Mouse (Mus musculus): ENCODE measurements at regions not wholly inside any gene's neighbourhood (a gene's known extent, or its start where the extent isn't known, plus 50 kb on each side); places are given as distances from the start of the nearest gene placed in this dataset.
A peak's percentile ranks its signal among the peaks of the same experiment; 100 is the strongest.
"Not testable (repeated sequence)": the region's sequence is repeated elsewhere in the genome, so short reads cannot be mapped to it uniquely, and the experiment has no call there.

- TF ChIP-seq CTCF (IDR thresholded peaks at IDR 0.05; ENCODE audit: borderline replicate concordance, extremely low read depth, insufficient read depth, insufficient read length): no peak
- no peak for TF ChIP-seq POLR2A (IDR thresholded peaks at IDR 0.05; ENCODE audit: borderline replicate concordance, extremely low read depth, insufficient read depth, insufficient read length, poor library complexity, severe bottlenecking)
- no peak for DNase-seq (ENCODE audit: low read depth)
Observed at GRCm38 (mm10) chr15:41983261-41983660, 1849.1 kb downstream of the 9330182O14Rik start.

DNA sequence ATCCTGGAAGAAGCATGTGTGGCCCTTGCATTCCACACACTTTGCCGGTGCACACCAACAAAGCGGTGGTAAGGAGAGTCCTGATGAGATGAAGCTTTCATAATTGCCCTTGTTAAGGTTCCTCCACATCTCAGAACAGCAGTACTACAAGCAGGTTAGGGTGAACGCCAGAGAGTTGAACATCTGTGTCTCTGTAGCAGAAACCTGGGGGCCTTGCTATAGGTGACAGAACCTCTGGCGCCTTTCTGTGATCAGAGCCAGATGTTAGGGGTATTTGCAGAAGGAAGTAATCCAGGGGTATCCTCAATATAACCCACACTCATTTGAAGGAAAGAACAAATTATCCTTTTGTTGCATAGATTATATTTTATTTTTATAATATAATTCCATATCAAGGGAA, 1850.1 kb downstream of the 9330182O14Rik start:
- TF ChIP-seq POLR2A (IDR thresholded peaks at IDR 0.05; ENCODE audit: borderline replicate concordance, extremely low read depth, insufficient read depth, insufficient read length, poor library complexity, severe bottlenecking) (no peak), CTCF (IDR thresholded peaks at IDR 0.05; ENCODE audit: borderline replicate concordance, extremely low read depth, insufficient read depth, insufficient read length) (no peak)
- DNase-seq (ENCODE audit: low read depth): no peak

- no peak for TF ChIP-seq CTCF (IDR thresholded peaks at IDR 0.05; ENCODE audit: borderline replicate concordance, extremely low read depth, insufficient read depth, insufficient read length)
- TF ChIP-seq POLR2A (IDR thresholded peaks at IDR 0.05; ENCODE audit: borderline replicate concordance, extremely low read depth, insufficient read depth, insufficient read length, poor library complexity, severe bottlenecking): no peak
- no peak for DNase-seq (ENCODE audit: low read depth)
Observed at GRCm38 (mm10) chr15:41986264-41986663, 1852.1 kb downstream of the 9330182O14Rik start.

- no peak for DNase-seq (ENCODE audit: low read depth)
- TF ChIP-seq CTCF (IDR thresholded peaks at IDR 0.05; ENCODE audit: borderline replicate concordance, extremely low read depth, insufficient read depth, insufficient read length) (no peak), POLR2A (IDR thresholded peaks at IDR 0.05; ENCODE audit: borderline replicate concordance, extremely low read depth, insufficient read depth, insufficient read length, poor library complexity, severe bottlenecking) (no peak)
Observed at GRCm38 (mm10) chr15:41989065-41989464, 1854.9 kb downstream of the 9330182O14Rik start.

DNA sequence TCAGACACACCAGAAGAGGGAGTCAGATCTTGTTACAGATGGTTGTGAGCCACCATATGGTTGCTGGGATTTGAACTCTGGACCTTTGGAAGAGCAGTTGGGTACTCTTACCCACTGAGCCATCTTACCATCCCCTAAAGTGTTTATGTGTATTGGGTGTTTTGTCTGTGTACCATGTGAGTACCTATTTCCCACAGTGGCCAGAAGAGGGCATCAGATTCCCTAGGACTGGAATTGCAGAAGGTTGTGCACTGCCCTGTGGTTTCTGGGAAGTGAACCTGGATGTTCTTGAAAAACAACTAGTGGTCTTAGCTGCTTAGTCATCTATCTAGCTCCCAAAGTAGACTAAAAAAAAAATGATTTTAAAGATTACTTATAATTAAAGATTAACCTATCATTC, 1857.7 kb downstream of the 9330182O14Rik start:
- no peak for DNase-seq (ENCODE audit: low read depth)
- no peak; the same call in 1 of the 2 replicates for TF ChIP-seq CTCF (IDR thresholded peaks at IDR 0.05; ENCODE audit: borderline replicate concordance, extremely low read depth, insufficient read depth, insufficient read length)
- TF ChIP-seq POLR2A (IDR thresholded peaks at IDR 0.05; ENCODE audit: borderline replicate concordance, extremely low read depth, insufficient read depth, insufficient read length, poor library complexity, severe bottlenecking): no peak

DNA sequence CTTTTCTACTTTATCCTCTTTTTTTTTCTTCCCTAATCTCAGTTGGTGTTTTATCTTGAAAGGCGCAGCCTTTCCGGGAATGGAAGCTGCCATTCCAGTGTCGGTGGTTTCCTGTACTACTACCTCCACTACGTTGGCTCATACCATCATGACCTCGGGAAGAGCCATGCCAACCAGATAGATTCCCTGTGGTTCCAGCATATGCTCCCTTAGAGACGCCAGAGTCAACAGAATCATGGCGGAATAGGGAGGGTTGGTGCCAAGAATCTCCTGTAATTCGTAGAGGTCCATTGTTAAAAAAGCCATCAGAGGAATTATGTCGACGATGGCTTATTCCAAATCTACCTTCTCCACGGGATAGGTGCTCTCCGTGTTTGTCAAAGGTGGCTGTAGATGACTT, 1898.1 kb downstream of the 9330182O14Rik start:
- not testable (repeated sequence) for DNase-seq (ENCODE audit: low read depth)

GRCm38 (mm10) chr15:42047088-42047976, 1913.2 kb downstream of the 9330182O14Rik start:
- TF ChIP-seq CTCF (IDR thresholded peaks at IDR 0.05; ENCODE audit: borderline replicate concordance, extremely low read depth, insufficient read depth, insufficient read length) (no peak), POLR2A (IDR thresholded peaks at IDR 0.05; ENCODE audit: borderline replicate concordance, extremely low read depth, insufficient read depth, insufficient read length, poor library complexity, severe bottlenecking) (no peak)
- DNase-seq (ENCODE audit: low read depth): peak; percentile 62

DNA sequence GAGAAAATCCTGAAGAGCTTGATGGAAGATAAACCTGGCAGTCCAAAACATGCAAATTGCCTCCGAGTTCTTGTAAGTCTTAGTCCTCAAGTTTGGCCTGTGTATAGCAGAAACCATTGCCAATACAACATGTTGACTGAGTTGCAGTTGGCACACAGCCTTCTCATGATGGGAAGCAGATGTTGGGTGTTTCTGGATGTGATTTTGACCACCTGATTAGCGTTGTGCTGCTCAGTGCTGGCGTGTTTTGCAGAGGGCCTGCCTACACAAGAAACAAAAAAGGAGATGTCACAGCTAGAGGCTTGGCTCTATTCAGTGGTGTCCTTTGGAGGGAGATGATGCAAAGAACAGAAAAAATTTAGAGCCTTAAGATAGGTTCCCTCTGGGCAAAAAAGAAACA, 1922.6 kb downstream of the 9330182O14Rik start:
- DNase-seq (ENCODE audit: low read depth): peak; percentile 59
- no peak for TF ChIP-seq CTCF (IDR thresholded peaks at IDR 0.05; ENCODE audit: borderline replicate concordance, extremely low read depth, insufficient read depth, insufficient read length)
- TF ChIP-seq POLR2A (IDR thresholded peaks at IDR 0.05; ENCODE audit: borderline replicate concordance, extremely low read depth, insufficient read depth, insufficient read length, poor library complexity, severe bottlenecking): no peak

DNA sequence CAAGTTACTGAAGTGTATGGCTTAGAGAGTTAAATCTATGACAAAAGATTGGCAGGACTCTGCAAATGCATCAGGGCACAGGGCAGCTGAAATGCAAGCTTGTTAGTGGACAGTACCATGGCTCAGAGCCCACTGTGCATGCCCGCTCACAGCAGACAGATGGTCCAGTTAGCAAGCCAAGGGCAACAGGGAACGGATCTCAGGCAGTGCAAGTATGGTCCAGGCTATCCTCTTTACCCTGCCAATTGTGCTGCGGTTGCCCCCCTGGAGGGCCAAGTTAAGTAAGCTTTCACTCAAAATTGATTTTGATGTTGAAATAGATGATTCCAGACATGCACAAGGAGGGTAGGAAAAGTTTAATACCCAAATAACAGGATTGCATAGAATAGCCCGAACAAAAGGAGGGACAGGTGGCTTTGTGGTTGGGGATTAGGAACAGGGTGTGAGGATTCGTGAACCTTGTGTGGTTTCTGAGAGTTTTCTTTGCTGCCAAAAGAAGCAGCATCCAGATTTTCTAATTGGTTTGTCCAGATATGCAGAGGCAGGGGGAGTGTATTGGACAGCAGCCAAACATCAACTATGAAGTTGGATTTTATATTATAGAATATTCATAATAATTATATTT, 1934.2 kb downstream of the 9330182O14Rik start:
- peak; percentile 84 for DNase-seq (ENCODE audit: low read depth)
- TF ChIP-seq POLR2A (IDR thresholded peaks at IDR 0.05; ENCODE audit: borderline replicate concordance, extremely low read depth, insufficient read depth, insufficient read length, poor library complexity, severe bottlenecking): no peak
- TF ChIP-seq CTCF (IDR thresholded peaks at IDR 0.05; ENCODE audit: borderline replicate concordance, extremely low read depth, insufficient read depth, insufficient read length): no peak

- peak; percentile 61 for DNase-seq (ENCODE audit: low read depth)
- TF ChIP-seq POLR2A (IDR thresholded peaks at IDR 0.05; ENCODE audit: borderline replicate concordance, extremely low read depth, insufficient read depth, insufficient read length, poor library complexity, severe bottlenecking) (no peak), CTCF (IDR thresholded peaks at IDR 0.05; ENCODE audit: borderline replicate concordance, extremely low read depth, insufficient read depth, insufficient read length) (no peak)
Observed at GRCm38 (mm10) chr15:42069072-42069471, 1934.9 kb downstream of the 9330182O14Rik start.

- TF ChIP-seq POLR2A (IDR thresholded peaks at IDR 0.05; ENCODE audit: borderline replicate concordance, extremely low read depth, insufficient read depth, insufficient read length, poor library complexity, severe bottlenecking) (no peak), CTCF (IDR thresholded peaks at IDR 0.05; ENCODE audit: borderline replicate concordance, extremely low read depth, insufficient read depth, insufficient read length) (no peak)
- DNase-seq (ENCODE audit: low read depth): no peak
Observed at GRCm38 (mm10) chr15:42073486-42073885, 1939.3 kb downstream of the 9330182O14Rik start.

DNA sequence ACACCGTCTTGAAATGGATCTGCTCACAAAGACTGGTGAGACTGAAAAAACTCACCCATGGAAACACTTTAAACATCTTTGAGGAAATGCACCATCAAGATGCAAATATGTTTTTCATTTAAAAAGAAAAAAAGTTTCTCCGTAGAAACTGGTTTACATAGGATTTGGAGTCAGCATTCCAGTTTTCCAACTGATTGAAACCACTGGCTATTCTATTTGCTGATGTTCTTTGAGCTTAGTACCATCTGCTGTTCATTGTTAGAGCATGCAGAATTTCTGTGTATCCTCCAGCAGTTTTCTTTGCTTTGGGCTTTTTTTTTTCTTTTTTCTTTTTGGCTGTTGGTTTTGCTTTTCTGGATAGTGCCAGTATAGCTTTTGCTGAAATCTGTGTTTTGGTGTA, 1948.3 kb downstream of the 9330182O14Rik start:
- TF ChIP-seq POLR2A (IDR thresholded peaks at IDR 0.05; ENCODE audit: borderline replicate concordance, extremely low read depth, insufficient read depth, insufficient read length, poor library complexity, severe bottlenecking) (no peak), CTCF (IDR thresholded peaks at IDR 0.05; ENCODE audit: borderline replicate concordance, extremely low read depth, insufficient read depth, insufficient read length) (no peak)
- DNase-seq (ENCODE audit: low read depth): no peak
